Comparison of ENCODE assay signal across 11 mouse cellular contexts in genomic region chr11:75273466-75273865, GRCm38 (mm10).
DNase-seq lines count a peak whose midpoint lies in the region; ATAC-seq and TF ChIP-seq lines count a peak whose summit lies in the region.
"Had no signal": no experiment of that assay in that cellular context is flagged by ENCODE, and none has a peak within 500 bp of the region (broad histone marks: within the 10 kb centered on the region; RNA-seq: fewer than 3 reads in every experiment).

No protein-coding gene starts in this region.

- no peak for DNase-seq in heart, postnatal 25 days (ENCODE audit: low spot score)
- peak; percentile 70 for DNase-seq in midbrain, embryonic 14.5 days
- DNase-seq in urinary bladder, adult 2 months (ENCODE audit: low spot score) = no peak
- no peak for DNase-seq in embryo, embryonic 10.5 days (ENCODE audit: low spot score)
- DNase-seq in urinary bladder, postnatal 36 days (ENCODE audit: low spot score in 2 of 2) = no peak
- DNase-seq: adrenal gland, postnatal 36 days; kidney, adult 11 months had no signal

- H3K27me3 ChIP-seq in heart, embryonic 13.5 days (replicated peaks) = no peaks in the 10 kb centered on the region
- no peaks in the 10 kb centered on the region; the same call in 1 of the 2 replicates for H3K27me3 ChIP-seq in hindbrain, embryonic 12.5 days
- no peaks in the 10 kb centered on the region for H3K27me3 ChIP-seq in midbrain, embryonic 14.5 days (ENCODE audit: control insufficient read depth, insufficient read depth, low read length)

- no peaks in the 10 kb centered on the region for H3K36me3 ChIP-seq in heart, embryonic 13.5 days
- no peaks in the 10 kb centered on the region for H3K36me3 ChIP-seq in hindbrain, embryonic 12.5 days
- no peaks in the 10 kb centered on the region for H3K36me3 ChIP-seq in midbrain, embryonic 14.5 days (ENCODE audit: control insufficient read depth, insufficient read depth, low read length)

- no peaks in the 10 kb centered on the region for H3K9me3 ChIP-seq in heart, embryonic 13.5 days
- no peaks in the 10 kb centered on the region for H3K9me3 ChIP-seq in hindbrain, embryonic 12.5 days (replicated peaks)
- H3K9me3 ChIP-seq in midbrain, embryonic 14.5 days (ENCODE audit: control insufficient read depth, low read length) = no peaks in the 10 kb centered on the region

- TF ChIP-seq CTCF in cortical plate, adult 2 months (IDR thresholded peaks at IDR 0.05; ENCODE audit: extremely low read depth, insufficient read depth, low read length) = no peak

- intact Hi-C loops in heart, postnatal 25 days (cut with DNase I) = no loop called here

- no peak overlapping the region for H3K4me2 ChIP-seq in heart, embryonic 13.5 days
- peak overlapping the region; percentile 19 for H3K4me2 ChIP-seq in hindbrain, embryonic 12.5 days (replicated peaks)
- peak overlapping the region; percentile 28 for H3K4me2 ChIP-seq in midbrain, embryonic 14.5 days (ENCODE audit: low read length)

- peak; percentile 16; the same call in 1 of the 2 replicates for TF ChIP-seq POLR2A in cortical plate, adult 2 months (IDR thresholded peaks at IDR 0.05; ENCODE audit: extremely low read depth, insufficient read depth, low read length)

- no peak overlapping the region for H3K4me3 ChIP-seq in heart, embryonic 13.5 days
- H3K4me3 ChIP-seq in cortical plate, adult 2 months (ENCODE audit: insufficient read depth, low read length) = no peak overlapping the region
- no peak overlapping the region for H3K4me3 ChIP-seq in hindbrain, embryonic 12.5 days
- H3K4me3 ChIP-seq in midbrain, embryonic 14.5 days (replicated peaks; ENCODE audit: low read depth, low read length) = no peak overlapping the region

- peak overlapping the region; percentile 59; the same call in 1 of the 2 replicates for H3K9ac ChIP-seq in heart, embryonic 13.5 days
- peak overlapping the region; percentile 18; the same call in 1 of the 2 replicates for H3K9ac ChIP-seq in hindbrain, embryonic 12.5 days
- peak overlapping the region; percentile 3; the same call in 1 of the 2 replicates for H3K9ac ChIP-seq in midbrain, embryonic 14.5 days (replicated peaks; ENCODE audit: low read length)
- H3K9ac ChIP-seq: liver, embryonic 14.5 days had no signal

- 29% methylated on average over 8 of the region's 8 CpGs for WGBS in heart, embryonic 13.5 days
- WGBS in hindbrain, embryonic 12.5 days = 9% methylated on average over 8 of the region's 8 CpGs
- 4% methylated on average over 8 of the region's 8 CpGs for WGBS in midbrain, embryonic 14.5 days

- H3K4me1 ChIP-seq in heart, embryonic 13.5 days = peaks cover 64% of the 10 kb centered on the region
- H3K4me1 ChIP-seq in cortical plate, adult 2 months (ENCODE audit: control insufficient read depth, insufficient read depth, low read length) = peaks cover 4% of the 10 kb centered on the region
- H3K4me1 ChIP-seq in hindbrain, embryonic 12.5 days = peaks cover 31% of the 10 kb centered on the region
- H3K4me1 ChIP-seq in midbrain, embryonic 14.5 days (ENCODE audit: control insufficient read depth, insufficient read depth, low read length) = peaks cover 23% of the 10 kb centered on the region

- no peak for ATAC-seq in heart, embryonic 13.5 days (ENCODE audit: extremely low read depth, insufficient number of reproducible peaks, low FRiP score, low TSS enrichment)
- ATAC-seq in hindbrain, embryonic 12.5 days (ENCODE audit: low FRiP score) = peak; percentile 47
- ATAC-seq in midbrain, embryonic 14.5 days (ENCODE audit: low FRiP score, low TSS enrichment) = no peak

- peak overlapping the region; percentile 49; the same call in 1 of the 2 replicates for H3K27ac ChIP-seq in heart, embryonic 13.5 days (replicated peaks)
- H3K27ac ChIP-seq in cortical plate, adult 2 months (ENCODE audit: insufficient read depth, low read length) = no peak overlapping the region
- peak overlapping the region; percentile 60; the same call in 1 of the 2 replicates for H3K27ac ChIP-seq in hindbrain, embryonic 12.5 days
- peak overlapping the region; percentile 72 for H3K27ac ChIP-seq in midbrain, embryonic 14.5 days (replicated peaks; ENCODE audit: low read depth, low read length)
- H3K27ac ChIP-seq: liver, embryonic 14.5 days had no signal

Comparison
In these comparisons a context has a peak if more than half of its experiments do, and no peak if none do; other contexts are left out.
1. H3K9ac ChIP-seq: peak in every context shown above with its lines; median percentile 59 in heart, embryonic 13.5 days; 18 in hindbrain, embryonic 12.5 days; 3 in midbrain, embryonic 14.5 days.